Mouse (Mus musculus) lung, adult 2 months (tissue): ENCODE results near the gene Wdr60. TPM values are rescaled to one million over a fixed set of nuclear protein-coding genes. Genes with fewer than 3 reads are reported as not detected.

Source experiments
- DNase-seq: peaks from one replicate; pipeline ENCODE4 v3.0.0; 2022
- H3K4me1 ChIP-seq: fragments of 200-500 bp; 2 replicates; pipeline ENCODE4 v1.6.1; 2011; ENCODE audit warnings: low read length; ENCODE audit not compliant: control insufficient read depth, insufficient read depth
- H3K4me3 ChIP-seq: fragments of 200-500 bp; replicated peaks from 2 replicates; pipeline ENCODE3; 2011; ENCODE audit warnings: low read depth, mild to moderate bottlenecking, control low read depth, low read length; ENCODE audit errors: extremely low read depth
- CTCF ChIP-seq: fragments of 200-500 bp; IDR thresholded peaks from 2 replicates; pipeline ENCODE4 v1.5.1; 2011; ENCODE audit warnings: mild to moderate bottlenecking, low read length, control low read depth; ENCODE audit not compliant: insufficient read depth
- POLR2A ChIP-seq: fragments of 200-500 bp; IDR thresholded peaks from 2 replicates; pipeline ENCODE4 v1.6.1; 2011; ENCODE audit warnings: low read depth, mild to moderate bottlenecking, control low read depth, low read length, borderline replicate concordance; ENCODE audit errors: extremely low read depth
- WGBS: fragments of 180-500 bp; shearing (Covaris S2); methylation state at CpG from one replicate; pipeline ENCODE4 v1.1.7; 2018; 5-methylcytosine and 5-hydroxymethylcytosine counted together
- polyA plus RNA-seq: library from polyadenylated mRNA; depleted of rRNA; stranded (reverse); fragments of >200 nt; gene quantifications from 2 replicates; pipeline ENCODE4 v1.2.3, GENCODE M21; 2012

Wdr60 gene
- polyA plus RNA-seq, 1 experiment: 7.5 TPM

DNA sequence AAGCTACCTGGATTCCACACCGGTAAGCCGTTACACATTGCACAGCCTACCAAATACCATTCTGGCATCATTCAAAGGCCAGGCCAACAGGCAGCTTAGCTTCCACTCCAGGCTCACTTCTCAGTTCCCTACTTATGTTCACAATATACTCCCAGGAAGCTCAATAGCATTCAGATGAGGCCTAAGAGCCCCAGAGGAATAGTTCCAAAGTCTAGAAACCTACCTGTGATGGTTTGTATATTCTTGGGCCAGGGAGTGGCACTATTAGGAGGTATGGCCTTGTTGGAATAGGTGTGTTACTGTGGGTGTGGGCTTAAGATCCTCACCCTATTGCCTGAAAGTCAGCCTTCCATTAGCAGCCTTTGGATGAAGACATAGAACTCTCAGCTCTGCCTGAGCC, 8.2 kb upstream of the Wdr60 start:
- no peak for DNase-seq
- 91% methylated on average over 2 of the region's 2 CpGs for WGBS

DNA sequence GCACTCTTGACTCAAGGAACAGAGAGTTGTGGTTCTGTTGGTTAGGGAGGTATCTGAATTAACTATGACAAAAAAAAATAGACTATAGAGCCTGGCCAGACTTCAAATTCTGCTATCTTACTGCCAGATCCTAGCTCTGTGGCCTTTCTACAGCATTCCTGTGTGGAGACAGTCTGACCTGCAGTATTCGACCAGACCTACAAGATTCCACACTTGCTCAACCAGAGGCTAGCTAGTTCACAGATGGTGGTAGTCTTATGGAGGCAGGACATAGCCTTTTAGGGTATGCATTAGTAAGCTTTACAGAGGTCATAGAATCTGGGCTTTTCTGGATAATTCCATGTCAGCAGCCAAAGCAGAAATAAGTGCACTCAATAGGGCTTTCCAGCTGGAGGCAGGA, 7.7 kb upstream of the Wdr60 start:
- no peak overlapping the region for H3K4me3 ChIP-seq
- 73% methylated on average over 1 of the region's 1 CpGs for WGBS
- TF ChIP-seq POLR2A: no peak
- no peak for TF ChIP-seq CTCF
- DNase-seq: no peak
- H3K4me1 ChIP-seq: no peaks in the 10 kb centered on the region

More for the DNA sequence above, 8.2 kb upstream of the Wdr60 start:
- Histone ChIP-seq H3K4me3 (no peak overlapping the region), H3K4me1 (no peaks in the 10 kb centered on the region)
- TF ChIP-seq POLR2A (no peak), CTCF (no peak)

DNA sequence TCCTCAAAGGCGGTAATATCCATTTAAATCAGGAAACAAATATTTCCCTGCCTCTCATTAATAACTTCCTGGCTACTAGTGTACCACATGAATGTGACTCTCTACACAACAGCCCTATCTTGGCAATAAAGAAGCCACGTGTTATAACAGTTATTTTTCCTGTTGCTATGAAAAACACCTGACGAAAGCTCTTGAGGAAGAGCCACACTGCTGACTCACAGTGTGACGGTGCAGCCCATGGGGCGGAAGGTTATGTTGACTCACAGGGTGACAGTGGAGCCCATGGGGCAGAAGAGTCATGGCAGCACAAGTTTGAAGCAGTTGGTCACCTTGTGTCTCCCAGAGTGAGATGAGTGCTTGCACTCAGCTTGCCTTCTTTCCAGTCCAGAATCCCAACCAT, 6.6 kb upstream of the Wdr60 start:
- Histone ChIP-seq H3K4me1 (no peaks in the 10 kb centered on the region), H3K4me3 (no peak overlapping the region)
- DNase-seq: no peak
- WGBS: 38% methylated on average over 5 of the region's 5 CpGs
- TF ChIP-seq POLR2A (no peak), CTCF (no peak)

DNA sequence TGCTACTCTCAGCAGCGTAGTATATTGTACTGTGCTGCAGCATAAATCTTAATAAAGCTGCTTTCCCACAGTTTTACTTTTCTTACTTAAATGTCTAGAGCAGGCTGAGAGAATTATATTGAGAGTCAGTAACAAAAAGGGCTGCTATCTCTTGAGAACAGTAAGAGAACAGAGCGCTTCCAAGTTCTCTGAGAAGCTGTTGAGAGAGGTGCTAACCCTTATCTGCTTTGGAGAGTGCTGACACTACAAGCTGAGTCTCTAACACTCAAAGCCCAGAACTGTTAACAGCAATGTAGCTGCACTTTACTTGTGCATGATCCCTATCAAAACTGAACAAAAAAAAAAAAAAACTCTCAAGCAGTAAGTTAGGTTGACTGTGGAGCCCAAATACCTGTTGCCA, 2.5 kb upstream of the Wdr60 start:
- Histone ChIP-seq H3K4me1 (0 out of 2 replicates have a peak, but pooled peaks cover 2% of the 10 kb centered on the region), H3K4me3 (no peak overlapping the region)
- WGBS: 64% methylated on average over 2 of the region's 2 CpGs
- no peak for DNase-seq
- TF ChIP-seq POLR2A: no peak
- no peak for TF ChIP-seq CTCF

DNA sequence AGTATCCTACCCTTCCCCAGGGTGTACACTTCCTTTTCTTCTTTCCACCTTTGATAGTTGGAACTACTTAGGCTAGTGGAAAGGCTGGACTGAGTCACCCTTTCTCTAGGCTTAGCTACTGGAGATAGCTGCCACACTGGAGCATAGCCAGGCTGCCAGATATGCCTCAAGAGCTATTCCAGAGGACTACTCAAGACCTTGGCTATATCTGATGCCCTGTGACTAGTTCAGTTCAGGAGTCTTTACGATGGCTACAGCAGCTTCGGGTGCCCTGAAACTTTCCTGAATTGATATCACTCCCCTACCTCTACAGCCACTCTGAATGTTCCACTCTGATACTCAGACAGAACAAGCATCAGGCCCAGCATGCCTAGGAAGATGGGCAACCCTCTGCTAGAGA, 1.9 kb upstream of the Wdr60 start:
- WGBS: 79% methylated on average over 2 of the region's 2 CpGs
- 0 out of 2 replicates have a peak, but pooled peaks cover 2% of the 10 kb centered on the region for H3K4me1 ChIP-seq
- no peak for DNase-seq
- TF ChIP-seq CTCF (no peak), POLR2A (no peak)
- no peak overlapping the region for H3K4me3 ChIP-seq

DNA sequence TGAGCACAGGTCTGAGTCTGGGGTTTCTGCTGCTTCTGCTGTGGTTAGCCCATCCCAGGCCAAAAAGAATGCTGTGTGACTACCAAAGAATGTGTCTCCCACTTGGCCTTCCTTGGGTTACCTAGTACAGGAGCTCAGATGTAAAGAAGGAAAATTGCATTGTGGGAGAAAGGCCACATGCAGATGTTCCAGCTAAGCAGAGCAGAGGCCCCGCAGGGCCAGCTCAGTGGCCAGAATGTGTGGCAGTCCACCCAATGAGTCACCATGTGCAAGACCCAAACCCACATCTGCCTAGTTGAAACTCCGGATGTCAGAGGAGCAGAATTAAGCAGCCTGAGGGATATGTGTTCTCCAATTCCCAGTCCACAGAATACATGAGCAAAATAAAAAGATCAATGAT, 4.5 kb downstream of the Wdr60 start:
- no peak for DNase-seq
- Histone ChIP-seq H3K4me3 (no peak overlapping the region), H3K4me1 (0 out of 2 replicates have a peak, but pooled peaks cover 2% of the 10 kb centered on the region)
- WGBS: 81% methylated on average over 2 of the region's 2 CpGs
- TF ChIP-seq POLR2A (no peak), CTCF (no peak)

DNA sequence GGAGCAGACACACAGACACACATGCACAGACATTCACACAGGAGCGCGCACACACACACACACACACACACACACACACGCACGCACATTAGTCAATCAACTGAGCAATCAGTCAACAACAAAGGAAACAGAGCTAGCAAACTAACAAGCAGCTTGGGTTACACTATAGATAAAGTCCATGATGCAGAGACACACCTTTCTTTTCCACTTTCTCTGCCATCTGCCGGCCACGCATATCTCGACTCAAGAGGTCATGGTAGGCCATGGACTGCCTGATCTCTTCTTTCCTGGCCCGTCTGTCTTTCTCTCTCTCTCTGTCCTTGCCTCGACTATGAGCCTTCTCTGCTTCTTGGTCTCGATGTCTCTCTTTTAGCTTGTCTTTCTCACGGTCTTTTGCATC, 7.2 kb downstream of the Wdr60 start:
- Histone ChIP-seq H3K4me1 (no peaks in the 10 kb centered on the region), H3K4me3 (no peak overlapping the region)
- WGBS: 86% methylated on average over 11 of the region's 11 CpGs
- DNase-seq: no peak
- no peak for TF ChIP-seq POLR2A
- TF ChIP-seq CTCF: no peak

DNA sequence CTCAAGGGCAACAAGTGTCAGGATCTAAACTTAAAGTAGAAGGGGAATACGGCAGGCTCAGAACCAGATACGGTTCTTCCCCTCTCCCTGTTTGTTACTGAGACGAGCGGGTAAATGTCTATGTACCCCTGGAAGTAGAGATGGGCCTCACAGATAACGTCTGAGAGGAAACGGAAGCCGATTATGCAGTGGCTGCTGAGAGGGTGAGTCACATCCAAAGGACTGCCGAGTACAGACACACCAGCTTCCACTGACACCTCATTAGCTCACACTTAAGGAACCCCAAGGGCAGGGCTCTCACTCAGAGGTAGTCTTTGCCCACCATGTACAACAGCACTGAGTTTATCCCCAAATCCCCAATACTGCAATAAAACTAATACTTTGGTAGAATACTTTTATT, 8.2 kb downstream of the Wdr60 start:
- 25% methylated on average over 8 of the region's 8 CpGs for WGBS
- no peak for DNase-seq
- no peak overlapping the region for H3K4me3 ChIP-seq
- TF ChIP-seq POLR2A (no peak), CTCF (no peak)
- H3K4me1 ChIP-seq: no peaks in the 10 kb centered on the region

DNA sequence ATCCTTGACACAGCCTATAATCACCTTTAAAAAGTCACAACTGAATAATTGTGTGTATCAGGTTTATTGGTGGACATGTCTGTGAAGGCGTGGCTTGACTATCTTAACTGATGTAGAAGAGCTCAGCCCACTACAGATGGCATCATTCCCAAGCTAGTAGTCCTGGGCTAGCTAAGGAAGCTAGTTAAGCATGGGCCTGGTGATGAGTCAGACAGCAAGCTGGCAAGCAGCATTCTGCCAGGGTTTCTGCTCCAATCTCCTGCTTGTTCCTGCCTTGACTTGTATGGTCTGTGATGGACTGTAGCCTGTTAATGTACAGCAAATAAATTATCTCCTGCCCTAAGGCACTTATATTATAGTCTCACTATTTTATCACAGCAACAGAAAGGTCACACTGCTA, 18.2 kb downstream of the Wdr60 start:
- Histone ChIP-seq H3K4me1 (no peaks in the 10 kb centered on the region), H3K4me3 (no peak overlapping the region)
- 90% methylated on average over 1 of the region's 1 CpGs for WGBS
- no peak for TF ChIP-seq POLR2A
- no peak for TF ChIP-seq CTCF
- no peak for DNase-seq

DNA sequence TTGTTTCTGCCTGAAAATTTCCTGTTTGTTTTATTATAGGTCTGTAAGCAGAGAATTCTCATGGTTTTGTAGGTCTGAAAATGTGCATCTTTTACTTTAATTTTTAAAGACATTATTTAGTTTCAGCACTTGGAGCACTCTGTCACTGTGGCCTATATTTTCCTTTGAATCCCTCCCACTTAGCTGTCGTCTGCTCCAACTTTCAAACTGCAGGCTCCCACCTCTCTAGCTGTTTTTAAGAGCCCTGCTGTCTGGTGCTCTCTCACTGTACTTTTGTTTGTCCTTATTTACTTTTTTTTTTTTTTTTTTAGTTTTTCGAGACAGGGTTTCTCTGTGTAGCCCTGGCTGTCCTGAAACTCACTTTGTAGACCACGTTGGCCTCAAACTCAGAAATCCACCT, 24.0 kb downstream of the Wdr60 start:
- DNase-seq: no peak
- Histone ChIP-seq H3K4me3 (no peak overlapping the region), H3K4me1 (no peaks in the 10 kb centered on the region)
- TF ChIP-seq POLR2A: no peak
- TF ChIP-seq CTCF: no peak
- 77% methylated on average over 3 of the region's 3 CpGs for WGBS

DNA sequence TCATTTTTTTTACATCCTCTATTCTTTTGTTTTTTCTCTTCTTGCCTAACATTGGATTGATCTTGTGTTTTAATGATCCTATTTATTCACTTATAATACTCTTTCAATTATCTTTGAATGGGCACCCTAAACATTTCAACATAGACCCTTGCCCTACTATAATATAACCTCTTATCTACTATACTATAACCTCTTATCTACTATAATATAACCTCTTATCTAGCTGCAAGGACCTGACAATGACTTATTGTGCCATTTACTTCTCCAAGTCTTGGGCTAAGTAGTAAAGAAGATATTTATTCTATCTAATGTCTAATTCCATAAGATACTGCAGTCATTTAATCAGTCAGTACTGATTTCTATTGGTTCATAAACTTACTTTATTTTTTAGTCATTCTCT, 24.5 kb downstream of the Wdr60 start:
- DNase-seq: no peak
- TF ChIP-seq CTCF (no peak), POLR2A (no peak)
- Histone ChIP-seq H3K4me1 (no peaks in the 10 kb centered on the region), H3K4me3 (no peak overlapping the region)
